Mouse (Mus musculus): ENCODE results near the gene Optn.

Gene Optn

DNA sequence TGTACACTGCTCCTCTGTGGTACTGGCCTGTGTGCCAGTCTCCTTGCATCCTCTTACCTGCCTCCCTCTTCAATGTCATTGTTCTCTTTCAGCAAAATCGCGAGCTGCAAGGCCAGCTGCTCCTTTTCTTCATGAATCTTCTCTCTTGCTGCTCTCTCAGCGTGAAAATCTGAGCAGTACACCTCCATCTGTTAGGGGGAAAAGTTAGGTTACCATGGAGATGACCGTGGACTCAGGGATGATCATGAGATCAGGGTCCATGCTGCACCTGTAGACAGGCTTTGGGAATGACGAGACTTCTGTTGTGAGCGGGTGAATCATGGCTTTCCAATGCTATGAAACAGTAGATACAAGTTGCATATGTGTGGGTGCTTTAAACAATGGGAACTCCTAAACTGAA lies 36.8 kb downstream of the Optn start:
- DNase-seq, result no peak

DNA sequence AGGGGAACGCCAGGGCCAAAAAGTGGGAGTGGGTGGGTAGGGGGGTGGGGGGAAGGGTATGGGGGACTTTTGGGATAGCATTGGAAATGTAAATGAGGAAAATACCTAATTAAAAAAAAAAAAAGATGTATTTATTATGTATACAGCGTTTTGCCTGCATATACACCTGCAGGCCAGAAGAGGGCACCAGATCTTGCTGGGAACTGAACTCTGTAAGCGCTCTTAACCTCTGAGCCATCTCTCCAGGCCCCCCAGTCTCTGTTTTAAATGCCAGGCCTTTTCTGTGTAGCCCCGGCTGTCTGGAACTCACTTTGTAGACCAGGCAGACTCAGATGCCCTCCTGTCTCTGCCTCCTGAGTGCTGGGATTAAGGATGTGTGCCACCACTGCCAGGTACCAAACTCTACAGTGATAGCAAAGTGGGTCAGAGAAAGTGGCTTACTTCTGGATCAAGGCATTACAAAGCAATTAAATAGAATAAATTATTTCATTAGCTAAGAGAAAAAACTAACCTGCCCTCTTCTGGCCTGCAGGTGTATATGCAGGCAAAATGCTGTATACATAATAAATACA lies 38.6 kb downstream of the Optn start:
- DNase-seq, result no peak

DNA sequence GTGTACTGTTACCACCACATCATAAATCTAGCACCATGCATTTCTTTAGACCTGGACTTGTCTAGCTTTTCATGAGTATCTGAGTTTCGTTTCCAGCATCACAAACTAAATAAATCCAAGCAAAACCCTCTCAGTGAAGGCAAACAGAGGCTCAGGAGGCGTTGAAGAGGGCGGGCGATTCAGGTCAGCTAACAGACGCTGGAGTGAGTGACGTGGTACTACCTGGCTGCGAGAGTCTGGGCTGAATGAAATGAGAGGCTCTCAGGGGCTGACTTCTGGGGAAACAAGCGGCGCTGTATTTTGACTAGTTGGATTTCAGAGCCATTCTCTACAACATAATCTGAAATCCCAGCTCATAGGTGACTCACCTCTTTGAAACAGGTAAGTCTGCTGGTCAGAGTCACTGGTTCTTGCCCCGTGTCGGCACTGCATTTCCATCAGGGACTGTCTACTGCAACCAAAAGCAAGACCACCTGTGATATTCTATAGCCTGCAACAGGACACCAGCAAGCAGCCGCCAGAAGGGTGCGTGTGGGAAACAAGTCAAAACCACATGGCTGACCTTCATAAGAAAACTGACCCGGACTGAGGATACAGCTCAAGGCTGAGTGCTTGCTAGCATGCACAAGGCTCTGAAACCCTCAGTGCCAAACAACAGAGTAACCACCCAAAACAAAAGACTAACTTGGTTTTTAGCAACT lies 40.0 kb downstream of the Optn start:
- DNase-seq, result no peak

DNA sequence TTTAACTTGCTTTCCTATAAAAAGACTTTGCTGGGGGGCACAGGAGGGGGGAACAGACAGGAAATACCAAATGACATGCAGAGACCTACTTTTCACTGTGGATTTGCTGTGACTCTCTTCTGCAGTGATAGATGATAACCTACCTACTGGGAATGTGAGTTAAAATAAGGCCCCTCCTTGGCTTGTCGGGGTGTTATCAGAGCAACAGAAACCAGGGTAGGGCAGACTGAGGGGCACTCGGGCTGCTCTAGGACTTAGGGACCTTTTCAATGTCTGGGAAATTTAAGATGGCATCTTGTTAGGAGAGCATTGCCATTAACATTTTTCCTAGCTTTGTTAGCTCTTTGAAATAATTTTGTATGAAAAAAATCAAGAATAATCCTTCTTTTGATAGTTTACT lies 40.6 kb downstream of the Optn start:
- DNase-seq, result no peak

DNA sequence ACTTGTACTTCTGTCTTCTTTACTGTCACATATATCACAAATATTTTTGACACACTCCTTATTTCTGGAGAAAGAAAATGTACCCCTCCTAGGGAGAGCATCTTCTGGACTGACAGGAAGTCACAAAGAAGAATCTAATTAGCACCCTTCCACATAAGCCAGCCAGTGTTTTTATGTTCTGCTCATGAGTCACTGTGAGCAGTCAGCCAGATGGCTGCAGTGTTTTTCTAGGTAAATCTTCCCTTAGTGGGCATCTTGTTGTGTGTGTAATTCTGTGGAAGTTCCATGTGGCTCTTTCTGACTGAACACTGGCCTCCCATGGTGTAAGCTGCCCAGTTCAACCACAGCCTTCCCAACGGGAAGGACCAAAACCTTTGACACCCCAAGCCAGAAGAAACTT lies 44.1 kb downstream of the Optn start:
- no peak for DNase-seq

DNA sequence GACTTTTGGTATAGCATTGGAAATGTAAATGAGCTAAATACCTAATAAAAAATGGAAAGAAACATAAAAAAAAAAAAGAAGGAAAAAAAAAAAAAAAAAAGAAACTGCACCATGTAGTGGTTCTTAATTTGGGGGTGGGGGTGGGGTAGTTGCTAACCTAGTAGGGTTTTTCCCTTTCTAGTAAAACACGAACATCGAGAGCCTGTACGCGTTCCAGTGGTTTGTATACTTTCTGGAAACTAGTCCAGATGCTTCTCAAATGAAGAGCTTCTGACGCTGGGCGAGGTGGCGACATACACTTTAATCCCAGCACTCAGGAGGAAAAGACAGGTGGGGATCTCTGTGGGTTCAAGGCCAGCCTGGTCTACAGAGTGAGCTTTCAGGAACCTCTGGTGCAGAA lies 46.9 kb downstream of the Optn start:
- no peak for DNase-seq

DNA sequence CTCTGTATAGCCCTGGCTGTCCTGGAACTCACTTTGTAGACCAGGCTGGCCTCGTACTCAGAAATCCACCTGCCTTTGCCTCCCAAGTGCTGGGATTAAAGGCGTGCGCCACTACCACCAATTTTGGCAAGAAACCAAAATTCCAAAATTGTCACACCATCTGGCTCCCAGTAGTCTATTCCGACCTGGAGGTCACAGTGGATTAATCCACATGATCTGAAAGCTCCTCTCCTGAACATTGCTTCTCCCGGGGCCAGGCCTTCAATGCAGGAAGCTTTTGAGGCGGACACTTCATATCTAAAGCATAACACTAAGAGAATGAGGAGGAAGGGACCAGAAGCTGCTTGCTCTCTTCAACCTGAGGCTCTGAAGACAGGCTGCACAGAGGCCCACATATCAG lies 48.3 kb downstream of the Optn start:
- DNase-seq, result no peak

DNA sequence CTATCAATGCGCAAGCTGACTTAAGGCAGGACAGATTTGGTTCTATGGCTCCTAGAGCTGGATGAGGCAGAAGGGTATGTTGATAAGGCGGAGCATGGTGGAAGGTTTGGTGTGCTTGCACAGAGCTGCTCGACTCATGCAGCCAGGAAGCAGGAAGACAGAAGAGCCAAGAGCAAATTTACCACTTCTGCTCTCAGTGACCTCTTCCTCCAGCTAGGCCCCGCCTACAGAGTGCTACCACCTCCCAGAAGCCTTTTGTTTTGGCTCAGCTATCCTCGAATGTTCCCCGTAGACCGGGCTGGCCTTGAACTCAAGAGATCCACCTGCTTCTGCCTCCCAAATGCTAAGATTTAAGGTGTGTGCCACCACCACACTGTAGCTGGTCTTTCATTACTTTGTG lies 49.2 kb downstream of the Optn start:
- DNase-seq, result no peak

DNA sequence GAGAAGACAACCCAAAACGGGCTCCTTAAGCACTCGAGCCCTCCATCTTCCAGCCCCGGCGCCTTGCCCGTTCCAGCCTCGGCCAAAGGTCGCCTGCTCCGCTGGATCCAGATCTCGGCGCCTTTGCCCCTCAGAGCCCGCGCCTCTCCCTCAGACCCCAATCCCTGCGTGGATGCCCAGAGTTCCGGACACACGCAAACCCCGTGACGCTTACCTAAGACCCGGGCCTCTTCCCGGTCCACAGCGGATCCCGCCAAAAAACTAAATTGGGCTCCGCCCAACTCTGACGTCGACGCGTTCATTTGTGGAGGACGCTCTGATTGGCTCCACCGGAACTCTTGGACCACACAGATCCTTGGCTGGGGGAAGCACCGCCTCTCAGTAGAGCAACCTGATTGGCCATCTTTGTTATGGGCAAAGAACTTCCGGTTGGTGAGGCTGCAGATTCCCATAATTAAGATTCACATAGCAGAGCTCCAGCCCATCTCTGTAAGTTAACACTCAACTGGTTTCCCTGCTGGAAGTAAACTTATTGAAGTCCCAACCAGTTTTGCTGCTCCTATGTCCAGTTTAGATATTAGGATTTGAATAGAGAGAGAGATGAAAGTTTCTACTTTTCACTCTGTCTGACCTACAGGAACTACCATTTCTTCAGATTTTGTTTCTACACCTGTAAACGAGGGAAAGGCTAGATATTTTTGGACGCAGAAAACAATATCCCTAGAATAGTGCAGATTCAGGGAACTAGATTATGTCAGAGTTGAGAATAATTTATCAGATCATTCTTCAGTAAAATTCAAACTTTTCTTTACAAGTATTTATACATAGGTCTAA lies 51.1 kb downstream of the Optn start, which contains the start of gene Mcm10:
Gene Mcm10 (minus strand): TSS at position 301 of the 834 bp plus-strand sequence.
- DNase-seq, result peak; percentile 83

DNA sequence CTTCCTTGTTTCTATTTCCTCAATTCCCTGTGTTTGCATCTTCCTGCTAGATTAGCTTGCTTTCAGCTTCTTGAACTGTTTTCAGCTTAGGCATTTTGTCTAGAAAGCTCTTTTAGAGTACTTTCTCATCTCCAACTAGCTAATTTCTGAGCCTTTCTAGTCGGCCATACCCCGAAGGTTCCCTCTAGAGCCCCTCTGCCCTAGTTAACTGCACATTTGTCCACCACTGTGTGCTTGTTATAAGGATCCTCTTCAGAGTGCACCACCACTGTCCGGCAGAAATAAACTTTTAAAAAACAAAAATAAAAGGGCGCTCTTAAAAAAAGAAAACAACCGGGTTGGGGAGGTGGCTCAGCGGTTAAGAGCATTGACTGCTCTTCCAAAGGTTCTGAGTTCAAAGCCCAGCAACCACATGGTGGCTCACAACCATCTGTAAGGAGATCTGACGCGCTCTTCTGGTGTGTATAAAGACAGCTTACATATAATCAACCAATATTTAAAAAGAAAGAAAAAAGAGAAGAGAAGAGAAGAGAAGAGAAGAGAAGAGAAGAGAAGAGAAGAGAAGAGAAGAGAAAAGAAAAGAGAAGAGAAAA lies 51.9 kb downstream of the Optn start:
- no peak for DNase-seq

DNA sequence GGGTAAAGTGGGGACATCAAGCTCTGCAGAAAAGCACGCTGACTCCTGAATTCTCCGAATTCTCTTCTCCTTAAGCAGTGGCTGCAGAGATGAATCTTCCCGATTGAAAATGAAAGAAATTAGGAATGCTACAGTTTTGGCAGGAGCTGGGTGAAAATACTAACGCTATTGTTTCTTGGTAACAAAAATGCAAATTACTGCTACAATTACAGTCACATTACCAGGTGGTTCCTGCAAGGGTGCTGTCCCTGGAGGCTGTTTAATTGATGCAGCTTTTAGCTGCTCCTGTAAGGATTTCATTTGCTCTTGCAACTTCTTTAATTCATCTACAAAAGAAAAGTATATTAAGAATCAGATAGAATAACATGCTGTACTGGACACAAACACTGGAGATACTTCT lies 56.7 kb downstream of the Optn start:
- DNase-seq, result no peak

DNA sequence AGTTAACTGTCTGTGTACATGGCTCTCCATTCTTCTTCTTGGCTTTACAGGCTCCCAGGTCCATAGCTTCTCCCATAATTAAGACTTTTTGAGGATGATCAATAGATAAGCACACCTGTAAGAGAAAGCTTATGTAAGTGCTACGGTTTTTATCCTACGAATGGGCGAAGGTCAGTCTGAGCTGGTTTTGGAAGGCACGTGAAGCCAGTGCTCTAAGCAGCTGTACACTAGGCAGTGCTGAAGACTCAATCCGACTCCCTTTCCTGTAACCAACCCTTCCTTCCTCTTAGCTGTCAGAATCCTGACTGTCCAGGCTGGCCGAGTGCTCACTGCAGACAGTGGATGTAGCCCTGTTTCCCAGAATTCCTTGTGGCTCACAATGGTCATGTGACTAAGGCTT lies 62.6 kb downstream of the Optn start:
- DNase-seq, result no peak

DNA sequence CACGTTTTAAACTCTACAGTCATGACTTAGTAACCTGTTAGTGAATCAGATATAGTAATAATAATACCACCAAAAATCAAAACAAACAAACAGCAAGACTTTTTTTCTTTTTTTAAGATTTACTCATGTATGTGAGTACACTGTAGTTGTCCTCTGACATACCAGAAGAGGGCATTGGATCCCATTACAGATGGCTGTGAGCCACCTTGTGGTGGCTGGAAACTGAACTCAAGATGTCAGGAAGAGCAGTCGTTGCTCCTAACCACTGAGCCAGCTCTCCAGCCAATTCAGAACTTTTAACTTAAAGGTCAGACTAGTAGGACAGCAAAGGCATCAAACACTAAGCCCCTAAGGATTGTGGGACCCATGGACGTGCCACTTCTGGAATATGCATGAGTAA lies 64.9 kb downstream of the Optn start:
- DNase-seq, result no peak

DNA sequence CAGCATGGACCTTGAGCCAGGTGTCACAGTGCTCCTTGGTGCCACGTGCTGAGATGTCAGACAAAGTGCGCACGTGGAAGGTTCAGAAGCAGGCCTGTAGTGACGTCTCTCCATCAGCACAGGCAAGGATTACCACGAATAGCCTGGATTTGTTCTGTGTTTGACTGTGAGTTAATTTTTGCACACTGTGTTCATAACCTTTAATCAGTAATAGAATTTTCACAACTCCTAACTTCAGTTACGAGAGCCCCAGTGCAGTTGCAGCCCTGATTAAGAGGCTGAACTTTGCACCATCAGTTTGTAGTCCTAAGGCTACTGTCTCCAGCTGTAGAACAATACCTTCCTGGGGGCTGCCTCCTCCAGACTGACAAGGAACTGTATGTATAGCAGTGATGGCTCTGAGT lies 67.4 kb downstream of the Optn start:
- no peak for DNase-seq

DNA sequence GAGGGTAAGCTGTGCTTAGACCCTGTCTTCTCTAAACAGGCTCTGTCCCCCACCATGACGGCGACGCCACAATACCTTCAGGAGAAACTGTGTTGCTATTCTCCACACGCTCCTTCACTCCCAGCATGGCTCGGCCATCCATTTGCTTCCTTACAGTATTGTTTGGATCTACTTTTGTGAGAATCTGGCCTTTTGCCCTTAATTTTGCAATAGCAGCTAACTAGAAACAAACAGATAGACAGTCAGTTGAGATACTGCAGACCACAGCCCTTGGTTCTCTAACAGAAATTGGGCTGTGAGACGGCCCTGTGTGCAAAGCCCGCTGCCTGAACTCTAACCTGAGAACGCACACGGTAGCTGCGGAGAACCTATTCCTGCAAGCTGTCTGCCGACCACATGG lies 68.2 kb downstream of the Optn start:
- DNase-seq, result no peak

DNA sequence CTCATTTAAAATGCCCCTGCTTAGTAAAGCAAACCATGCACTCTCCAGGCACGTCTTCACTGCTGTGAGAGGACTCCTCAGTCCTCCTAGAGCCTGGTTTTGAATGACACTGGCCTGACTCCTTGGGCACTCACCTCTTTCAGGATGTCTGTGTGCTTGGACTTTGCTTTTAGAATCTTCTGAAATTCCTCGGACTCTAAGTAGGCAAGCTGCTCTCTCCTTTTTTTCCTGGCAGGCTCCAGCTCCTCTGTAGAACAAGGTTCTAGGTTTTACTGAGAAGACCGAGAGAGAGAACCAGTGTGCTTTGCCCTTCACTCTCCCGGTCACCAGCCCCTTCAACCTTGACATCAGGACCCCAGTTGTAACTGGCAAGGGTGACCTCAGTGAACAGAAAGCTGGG lies 69.4 kb downstream of the Optn start:
- DNase-seq, result no peak

DNA sequence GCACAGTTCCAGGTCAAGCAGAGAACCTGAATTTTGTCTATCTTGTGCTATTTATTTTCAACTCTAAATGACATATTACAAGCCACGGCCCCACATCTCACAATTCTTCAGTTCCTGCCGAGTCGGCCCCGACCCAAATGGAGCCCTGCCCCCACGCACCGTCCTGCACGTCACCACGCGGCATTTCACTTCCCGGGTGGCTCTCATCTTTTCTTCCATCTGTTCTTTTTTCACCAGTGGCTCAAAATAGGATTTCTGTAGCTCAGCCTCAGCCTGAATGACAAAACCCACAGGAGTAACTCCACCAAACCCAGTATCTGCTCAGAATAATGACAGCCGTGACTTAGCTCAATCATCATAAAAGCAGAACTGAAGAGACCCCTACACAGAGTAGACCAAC lies 70.3 kb downstream of the Optn start:
- no peak for DNase-seq

DNA sequence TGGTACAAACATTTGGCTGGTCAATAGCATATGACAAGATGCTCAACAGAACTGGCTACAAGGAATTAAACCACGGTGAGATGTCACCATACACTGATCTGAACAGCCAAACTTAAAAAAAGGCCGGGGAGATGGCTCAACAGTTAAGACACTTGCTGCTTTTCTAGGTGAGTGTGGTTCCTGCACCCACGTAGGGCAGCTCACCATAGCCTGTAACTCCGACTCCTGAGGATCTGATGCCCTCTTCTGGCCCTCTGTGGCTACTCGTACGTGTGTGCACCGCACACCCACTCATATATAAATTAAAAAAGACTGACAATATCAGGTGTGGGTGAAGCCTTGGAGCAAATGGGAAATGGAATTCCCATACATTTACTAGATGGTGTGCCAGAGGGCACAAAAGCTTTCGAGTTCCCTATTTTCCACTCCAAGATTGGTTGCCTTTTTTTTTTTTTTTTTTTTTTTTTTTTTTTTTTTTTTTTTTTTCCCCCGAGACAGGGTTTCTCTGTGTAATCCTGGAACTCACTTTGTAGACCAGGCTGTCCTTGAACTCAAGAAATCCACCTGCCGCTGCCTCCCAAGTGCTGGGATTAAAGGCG lies 74.9 kb downstream of the Optn start:
- no peak for DNase-seq

DNA sequence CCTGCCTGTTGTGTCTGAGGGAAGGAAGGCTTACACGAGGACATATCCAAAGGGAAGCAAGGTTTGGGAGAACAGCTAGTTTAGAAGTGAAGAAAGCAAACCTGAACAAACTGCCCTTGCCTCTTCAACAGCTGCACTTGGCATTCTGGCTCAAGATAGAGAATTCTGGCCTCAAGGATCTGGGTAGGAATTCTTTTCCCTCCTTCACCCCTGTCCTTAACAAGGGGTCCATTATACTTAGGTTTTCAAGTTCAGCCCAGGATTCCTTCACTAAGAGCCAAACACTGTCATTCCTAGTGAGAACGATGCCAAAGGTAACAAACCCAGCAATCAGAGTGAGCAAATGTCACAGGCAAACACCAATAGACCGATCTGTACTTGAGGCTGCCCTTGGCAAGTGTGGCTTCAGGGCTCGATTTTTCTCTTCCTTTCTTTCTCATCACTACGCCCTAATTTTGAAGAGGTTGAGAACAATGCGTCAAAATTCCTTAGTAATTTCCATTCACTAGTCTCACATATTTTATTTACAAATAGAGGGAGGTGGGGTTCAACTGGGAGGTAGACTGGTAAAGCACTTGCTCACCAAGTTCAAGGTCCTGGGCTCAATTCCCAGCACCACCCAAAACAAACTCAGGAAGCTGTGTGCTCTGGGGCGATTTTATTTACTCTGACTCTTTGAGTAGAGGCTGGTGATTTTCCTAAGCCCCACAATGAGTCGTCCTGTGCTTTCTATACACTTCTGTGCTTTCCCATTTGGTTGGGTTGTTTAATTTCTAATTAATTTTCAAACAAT lies 76.3 kb downstream of the Optn start:
- no peak for DNase-seq

DNA sequence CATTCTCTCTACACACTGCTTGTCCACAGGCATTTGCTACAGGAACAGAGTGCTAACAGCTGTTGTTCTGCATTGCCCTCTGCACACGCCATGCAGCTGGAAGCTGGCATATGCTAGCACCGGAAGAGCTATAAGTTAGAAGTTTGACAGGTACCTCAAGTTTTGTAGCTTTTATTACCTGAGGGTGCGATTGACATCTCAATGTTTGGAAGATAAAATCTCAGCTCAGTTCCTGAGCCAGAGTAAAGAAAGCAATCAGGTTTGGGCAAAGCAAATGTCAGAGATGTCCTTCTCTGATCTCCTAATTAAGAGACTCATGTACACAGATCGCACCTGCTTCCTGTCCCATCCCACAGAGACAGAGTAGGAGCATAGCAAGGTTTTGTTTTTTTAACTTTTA lies 77.1 kb downstream of the Optn start:
- no peak for DNase-seq

DNA sequence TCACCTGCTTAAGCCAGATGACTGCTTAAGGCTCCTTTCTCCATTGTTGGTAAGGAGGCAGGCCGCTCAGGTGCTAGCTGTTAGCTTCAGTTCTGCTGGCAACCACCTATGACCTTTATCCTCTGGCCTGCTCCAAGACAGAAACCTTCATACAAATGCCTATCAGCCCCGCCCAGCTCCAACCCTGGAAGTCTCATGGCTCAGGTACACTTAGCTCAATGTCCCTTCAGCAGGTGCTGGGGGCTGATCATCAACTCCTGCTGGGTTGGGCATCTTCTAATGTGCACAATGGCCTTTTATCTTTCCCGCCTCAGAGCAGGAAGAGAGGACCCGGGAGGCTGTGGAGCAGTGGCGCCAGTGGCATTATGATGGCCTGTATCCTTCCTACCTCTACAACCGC lies 78.9 kb downstream of the Optn start:
- DNase-seq, result no peak

DNA sequence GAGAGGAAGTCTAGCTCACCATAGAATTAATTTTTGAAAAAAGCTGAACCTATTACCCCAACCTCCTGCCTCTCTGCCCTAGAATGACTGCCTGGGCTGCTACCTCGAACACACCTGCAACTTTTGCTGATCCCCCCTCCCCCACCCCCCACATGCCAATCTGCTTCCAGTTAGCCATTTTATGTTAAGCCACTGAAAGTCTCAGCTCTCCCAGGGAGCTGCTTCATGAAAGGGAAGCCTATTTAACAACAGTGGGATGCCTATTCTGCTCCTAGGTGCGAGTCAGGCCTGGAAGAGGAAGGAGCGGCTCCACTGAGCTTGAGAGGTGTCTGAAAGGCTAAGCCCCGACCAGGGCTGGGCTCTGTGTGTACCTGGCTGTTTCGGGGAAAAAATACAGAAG lies 79.9 kb downstream of the Optn start:
- no peak for DNase-seq

DNA sequence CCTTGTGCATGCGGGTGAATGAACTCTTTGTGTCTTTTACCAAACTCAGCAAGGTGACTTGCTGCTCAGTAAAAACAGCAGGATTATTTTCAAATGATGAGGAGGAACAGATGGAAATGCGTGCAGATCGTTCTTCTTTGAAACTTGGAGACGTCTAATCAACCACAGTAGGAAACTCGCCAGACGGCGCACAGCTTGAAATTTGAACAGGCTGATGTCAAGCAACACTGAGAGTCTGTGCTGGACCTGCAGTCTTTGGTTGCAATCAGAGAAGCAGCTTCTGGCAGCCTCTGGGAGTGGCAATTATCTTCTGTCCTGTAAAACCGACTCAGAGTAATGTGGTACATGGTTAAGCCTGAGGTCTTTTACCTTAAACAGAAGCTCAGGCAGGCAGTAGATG lies 85.8 kb downstream of the Optn start:
- peak; percentile 8 for DNase-seq
